Mouse (Mus musculus): ENCODE data around the gene Ms4a10. TPM values are rescaled to one million over a fixed set of nuclear protein-coding genes. Genes with fewer than 3 reads are reported as not detected.

Ms4a10 gene
- polyA plus RNA-seq (2014; fragmentation: Nextera tagmentation; extraction: Ambion mirVana) = not detected in 2 replicates

- H3K4me2 ChIP-seq (ENCODE audit: low read depth) = no peak within 1 kb of the TSS
- no peaks in the 10 kb centered on the region for H3K36me3 ChIP-seq (ENCODE audit: control insufficient read depth, insufficient read depth, low read length)
- no peaks in the 10 kb centered on the region for H3K4me1 ChIP-seq (ENCODE audit: control insufficient read depth, insufficient read depth, low read length)
- no peaks in the 10 kb centered on the region for H3K27me3 ChIP-seq (ENCODE audit: control insufficient read depth, insufficient read depth, low read length)
- no peak within 1 kb of the TSS for H3K4me3 ChIP-seq (ENCODE audit: low read depth, low read length)
- H3K27ac ChIP-seq (ENCODE audit: low read depth, low read length) = no peak within 1 kb of the TSS
- no peak within 1 kb of the TSS for H3K9ac ChIP-seq (ENCODE audit: low read length)
- no peak for ATAC-seq (ENCODE audit: insufficient read depth, low FRiP score, low TSS enrichment)
- DNase-seq (ENCODE audit: low spot score) = no peak
- no peaks in the 10 kb centered on the region for H3K9me3 ChIP-seq (ENCODE audit: control insufficient read depth, low read length)
- 44% methylated on average over 4 of the region's 4 CpGs for WGBS
Observed at GRCm38 (mm10) chr19:10974238-10974865, at the start of gene Ms4a10. Ms4a10 (minus strand) TSS chr19:10974670.

- no peak overlapping the region for H3K9ac ChIP-seq (ENCODE audit: low read length)
- no peaks in the 10 kb centered on the region for H3K27me3 ChIP-seq (ENCODE audit: control insufficient read depth, insufficient read depth, low read length)
- H3K4me2 ChIP-seq (ENCODE audit: low read depth) = no peak overlapping the region
- no peak overlapping the region for H3K27ac ChIP-seq (ENCODE audit: low read depth, low read length)
- no peaks in the 10 kb centered on the region for H3K9me3 ChIP-seq (ENCODE audit: control insufficient read depth, low read length)
- H3K4me1 ChIP-seq (ENCODE audit: control insufficient read depth, insufficient read depth, low read length) = no peaks in the 10 kb centered on the region
- H3K36me3 ChIP-seq (ENCODE audit: control insufficient read depth, insufficient read depth, low read length) = no peaks in the 10 kb centered on the region
- DNase-seq (ENCODE audit: low spot score) = no peak
- ATAC-seq (ENCODE audit: insufficient read depth, low FRiP score, low TSS enrichment) = no peak
- H3K4me3 ChIP-seq (ENCODE audit: low read depth, low read length) = no peak overlapping the region
Observed at GRCm38 (mm10) chr19:11022382-11022781, 47.9 kb upstream of the Ms4a10 start.

- ATAC-seq (ENCODE audit: insufficient read depth, low FRiP score, low TSS enrichment) = no peak
- WGBS = 92% methylated on average over 3 of the region's 3 CpGs
Observed at GRCm38 (mm10) chr19:11017891-11018290, 43.4 kb upstream of the Ms4a10 start, which contains the start of gene Ms4a18. Ms4a18 (minus strand) TSS chr19:11018031.

GRCm38 (mm10) chr19:11017251-11017650 lies 42.8 kb upstream of the Ms4a10 start:
- no peak for ATAC-seq (ENCODE audit: insufficient read depth, low FRiP score, low TSS enrichment)
- Histone ChIP-seq H3K9ac (ENCODE audit: low read length) (no peak overlapping the region), H3K4me1 (ENCODE audit: control insufficient read depth, insufficient read depth, low read length) (no peaks in the 10 kb centered on the region), H3K36me3 (ENCODE audit: control insufficient read depth, insufficient read depth, low read length) (no peaks in the 10 kb centered on the region), H3K9me3 (ENCODE audit: control insufficient read depth, low read length) (no peaks in the 10 kb centered on the region), H3K27ac (ENCODE audit: low read depth, low read length) (no peak overlapping the region), H3K4me2 (ENCODE audit: low read depth) (no peak overlapping the region), H3K4me3 (ENCODE audit: low read depth, low read length) (no peak overlapping the region), H3K27me3 (ENCODE audit: control insufficient read depth, insufficient read depth, low read length) (no peaks in the 10 kb centered on the region)
- no peak for DNase-seq (ENCODE audit: low spot score)
- 85% methylated on average over 2 of the region's 2 CpGs for WGBS

More at GRCm38 (mm10) chr19:11017891-11018290, 43.4 kb upstream of the Ms4a10 start, which contains the start of gene Ms4a18:
- Histone ChIP-seq H3K4me2 (ENCODE audit: low read depth) (no peak within 1 kb of the TSS), H3K27me3 (ENCODE audit: control insufficient read depth, insufficient read depth, low read length) (no peaks in the 10 kb centered on the region), H3K4me3 (ENCODE audit: low read depth, low read length) (no peak within 1 kb of the TSS), H3K27ac (ENCODE audit: low read depth, low read length) (no peak within 1 kb of the TSS), H3K36me3 (ENCODE audit: control insufficient read depth, insufficient read depth, low read length) (no peaks in the 10 kb centered on the region), H3K9ac (ENCODE audit: low read length) (no peak within 1 kb of the TSS), H3K4me1 (ENCODE audit: control insufficient read depth, insufficient read depth, low read length) (no peaks in the 10 kb centered on the region), H3K9me3 (ENCODE audit: control insufficient read depth, low read length) (no peaks in the 10 kb centered on the region)
- DNase-seq (ENCODE audit: low spot score) = no peak

GRCm38 (mm10) chr19:11015998-11016397 lies 41.5 kb upstream of the Ms4a10 start:
- H3K36me3 ChIP-seq (ENCODE audit: control insufficient read depth, insufficient read depth, low read length) = no peaks in the 10 kb centered on the region
- H3K9ac ChIP-seq (ENCODE audit: low read length) = no peak overlapping the region
- no peak overlapping the region for H3K4me3 ChIP-seq (ENCODE audit: low read depth, low read length)
- 84% methylated on average over 1 of the region's 1 CpGs for WGBS
- H3K27ac ChIP-seq (ENCODE audit: low read depth, low read length) = no peak overlapping the region
- ATAC-seq (ENCODE audit: insufficient read depth, low FRiP score, low TSS enrichment) (no peak), DNase-seq (ENCODE audit: low spot score) (no peak)
- no peaks in the 10 kb centered on the region for H3K9me3 ChIP-seq (ENCODE audit: control insufficient read depth, low read length)
- H3K4me1 ChIP-seq (ENCODE audit: control insufficient read depth, insufficient read depth, low read length) = no peaks in the 10 kb centered on the region
- H3K4me2 ChIP-seq (ENCODE audit: low read depth) = no peak overlapping the region
- no peaks in the 10 kb centered on the region for H3K27me3 ChIP-seq (ENCODE audit: control insufficient read depth, insufficient read depth, low read length)

GRCm38 (mm10) chr19:11015468-11015867 lies 41.0 kb upstream of the Ms4a10 start:
- Histone ChIP-seq H3K36me3 (ENCODE audit: control insufficient read depth, insufficient read depth, low read length) (no peaks in the 10 kb centered on the region), H3K9ac (ENCODE audit: low read length) (no peak overlapping the region), H3K4me3 (ENCODE audit: low read depth, low read length) (no peak overlapping the region), H3K9me3 (ENCODE audit: control insufficient read depth, low read length) (no peaks in the 10 kb centered on the region), H3K4me2 (ENCODE audit: low read depth) (no peak overlapping the region), H3K4me1 (ENCODE audit: control insufficient read depth, insufficient read depth, low read length) (no peaks in the 10 kb centered on the region), H3K27ac (ENCODE audit: low read depth, low read length) (no peak overlapping the region), H3K27me3 (ENCODE audit: control insufficient read depth, insufficient read depth, low read length) (no peaks in the 10 kb centered on the region)
- DNase-seq (ENCODE audit: low spot score) = no peak
- ATAC-seq (ENCODE audit: insufficient read depth, low FRiP score, low TSS enrichment) = no peak

GRCm38 (mm10) chr19:10993150-10993549 lies 18.7 kb upstream of the Ms4a10 start, which contains the start of gene Ms4a15:
Ms4a15 (minus strand) TSS chr19:10993250.
- Histone ChIP-seq H3K27ac (ENCODE audit: low read depth, low read length) (no peak within 1 kb of the TSS), H3K27me3 (ENCODE audit: control insufficient read depth, insufficient read depth, low read length) (no peaks in the 10 kb centered on the region), H3K9ac (ENCODE audit: low read length) (no peak within 1 kb of the TSS), H3K36me3 (ENCODE audit: control insufficient read depth, insufficient read depth, low read length) (no peaks in the 10 kb centered on the region), H3K4me1 (ENCODE audit: control insufficient read depth, insufficient read depth, low read length) (no peaks in the 10 kb centered on the region), H3K4me3 (ENCODE audit: low read depth, low read length) (no peak within 1 kb of the TSS), H3K9me3 (ENCODE audit: control insufficient read depth, low read length) (no peaks in the 10 kb centered on the region), H3K4me2 (ENCODE audit: low read depth) (no peak within 1 kb of the TSS)
- no peak for DNase-seq (ENCODE audit: low spot score)
- ATAC-seq (ENCODE audit: insufficient read depth, low FRiP score, low TSS enrichment) = no peak
- WGBS = 90% methylated on average over 7 of the region's 7 CpGs

GRCm38 (mm10) chr19:10991911-10992310 lies 17.4 kb upstream of the Ms4a10 start:
- Histone ChIP-seq H3K27ac (ENCODE audit: low read depth, low read length) (no peak overlapping the region), H3K27me3 (ENCODE audit: control insufficient read depth, insufficient read depth, low read length) (no peaks in the 10 kb centered on the region), H3K9ac (ENCODE audit: low read length) (no peak overlapping the region), H3K4me2 (ENCODE audit: low read depth) (no peak overlapping the region), H3K4me3 (ENCODE audit: low read depth, low read length) (no peak overlapping the region), H3K9me3 (ENCODE audit: control insufficient read depth, low read length) (no peaks in the 10 kb centered on the region), H3K4me1 (ENCODE audit: control insufficient read depth, insufficient read depth, low read length) (no peaks in the 10 kb centered on the region), H3K36me3 (ENCODE audit: control insufficient read depth, insufficient read depth, low read length) (no peaks in the 10 kb centered on the region)
- ATAC-seq (ENCODE audit: insufficient read depth, low FRiP score, low TSS enrichment) (no peak), DNase-seq (ENCODE audit: low spot score) (no peak)

GRCm38 (mm10) chr19:10990751-10991150 lies 16.3 kb upstream of the Ms4a10 start:
- Histone ChIP-seq H3K27me3 (ENCODE audit: control insufficient read depth, insufficient read depth, low read length) (no peaks in the 10 kb centered on the region), H3K4me2 (ENCODE audit: low read depth) (no peak overlapping the region), H3K36me3 (ENCODE audit: control insufficient read depth, insufficient read depth, low read length) (no peaks in the 10 kb centered on the region), H3K4me1 (ENCODE audit: control insufficient read depth, insufficient read depth, low read length) (no peaks in the 10 kb centered on the region), H3K27ac (ENCODE audit: low read depth, low read length) (no peak overlapping the region), H3K9ac (ENCODE audit: low read length) (no peak overlapping the region), H3K4me3 (ENCODE audit: low read depth, low read length) (no peak overlapping the region), H3K9me3 (ENCODE audit: control insufficient read depth, low read length) (no peaks in the 10 kb centered on the region)
- WGBS = 37% methylated on average over 1 of the region's 1 CpGs
- DNase-seq (ENCODE audit: low spot score) (no peak), ATAC-seq (ENCODE audit: insufficient read depth, low FRiP score, low TSS enrichment) (no peak)

Data from neural tube, embryonic 11.5 days (tissue).